Mouse (Mus musculus): Measurements from ENCODE around the gene Arl13a. TPM values are rescaled to one million over a fixed set of nuclear protein-coding genes. Genes with fewer than 3 reads are reported as not detected.

The Arl13a gene
- polyA plus RNA-seq, 1 experiment, result not detected

- H3K27me3 ChIP-seq (ENCODE audit: control insufficient read depth, insufficient read depth, low read length, poor library complexity, severe bottlenecking), result no peaks in the 10 kb centered on the region
Observed at GRCm38 (mm10) chrX:134245946-134246345, 58.6 kb downstream of the Arl13a start.

GRCm38 (mm10) chrX:134248202-134248601 lies 60.9 kb downstream of the Arl13a start:
- Histone ChIP-seq H3K4me3 (ENCODE audit: low read depth, low read length) (no peak overlapping the region), H3K9me3 (replicated peaks; ENCODE audit: control insufficient read depth, insufficient read depth, low read length, poor library complexity, severe bottlenecking) (no peaks in the 10 kb centered on the region), H3K36me3 (ENCODE audit: control insufficient read depth, insufficient read depth, low read length, poor library complexity, severe bottlenecking) (no peaks in the 10 kb centered on the region), H3K27me3 (ENCODE audit: control insufficient read depth, insufficient read depth, low read length, poor library complexity, severe bottlenecking) (no peaks in the 10 kb centered on the region), H3K4me1 (ENCODE audit: control insufficient read depth, insufficient read depth, low read length) (no peaks in the 10 kb centered on the region), H3K27ac (ENCODE audit: insufficient read depth, low read length) (no peak overlapping the region), H3K9ac (ENCODE audit: low read depth, poor library complexity, severe bottlenecking) (no peak overlapping the region)
- TF ChIP-seq CTCF (IDR thresholded peaks at IDR 0.05; ENCODE audit: low read depth, low read length) (no peak), POLR2A (IDR thresholded peaks at IDR 0.05; ENCODE audit: insufficient read depth, low read length) (no peak), EP300 (IDR thresholded peaks at IDR 0.05; ENCODE audit: insufficient read depth, low read depth, low read length) (no peak)

More at GRCm38 (mm10) chrX:134245946-134246345, 58.6 kb downstream of the Arl13a start:
- Histone ChIP-seq H3K9ac (ENCODE audit: low read depth, poor library complexity, severe bottlenecking) (no peak overlapping the region), H3K27ac (ENCODE audit: insufficient read depth, low read length) (no peak overlapping the region), H3K9me3 (replicated peaks; ENCODE audit: control insufficient read depth, insufficient read depth, low read length, poor library complexity, severe bottlenecking) (no peaks in the 10 kb centered on the region), H3K4me3 (ENCODE audit: low read depth, low read length) (no peak overlapping the region), H3K36me3 (ENCODE audit: control insufficient read depth, insufficient read depth, low read length, poor library complexity, severe bottlenecking) (no peaks in the 10 kb centered on the region), H3K4me1 (ENCODE audit: control insufficient read depth, insufficient read depth, low read length) (no peaks in the 10 kb centered on the region)
- no peak for TF ChIP-seq EP300 (IDR thresholded peaks at IDR 0.05; ENCODE audit: insufficient read depth, low read depth, low read length)
- TF ChIP-seq CTCF (IDR thresholded peaks at IDR 0.05; ENCODE audit: low read depth, low read length), result no peak
- no peak for TF ChIP-seq POLR2A (IDR thresholded peaks at IDR 0.05; ENCODE audit: insufficient read depth, low read length)

Other genes with a start within 250 kb of the Arl13a start
- gene Sytl4, start 205.7 kb upstream of the Arl13a start, polyA plus RNA-seq (2011; ENCODE audit: insufficient read depth, insufficient read length, low read depth, missing spikeins), result 0.31 and 0.70 TPM in 2 replicates
- gene Cstf2, start 128.3 kb upstream of the Arl13a start, polyA plus RNA-seq (2011; ENCODE audit: insufficient read depth, insufficient read length, low read depth, missing spikeins), result 74.3 and 76.1 TPM in 2 replicates
- 0.87 and 1.1 TPM in 2 replicates for gene Xkrx, start 25.4 kb upstream of the Arl13a start, polyA plus RNA-seq (2011; ENCODE audit: insufficient read depth, insufficient read length, low read depth, missing spikeins)
- not detected in 2 replicates for gene Nox1, start 34.5 kb downstream of the Arl13a start, polyA plus RNA-seq (2011; ENCODE audit: insufficient read depth, insufficient read length, low read depth, missing spikeins)
- gene Trmt2b, start 89.5 kb downstream of the Arl13a start, polyA plus RNA-seq (2011; ENCODE audit: insufficient read depth, insufficient read length, low read depth, missing spikeins), result 7.7 and 9.7 TPM in 2 replicates
- 0.58 TPM in 1 of 2 replicates, not detected in the other for gene Tmem35a, start 107.7 kb downstream of the Arl13a start, polyA plus RNA-seq (2011; ENCODE audit: insufficient read depth, insufficient read length, low read depth, missing spikeins)
- gene Cenpi, start 120.6 kb downstream of the Arl13a start, polyA plus RNA-seq (2011; ENCODE audit: insufficient read depth, insufficient read length, low read depth, missing spikeins), result 26.5 and 33.2 TPM in 2 replicates
- gene Drp2, start 217.1 kb downstream of the Arl13a start, polyA plus RNA-seq (2011; ENCODE audit: insufficient read depth, insufficient read length, low read depth, missing spikeins), result 0.33 and 0.39 TPM in 2 replicates